Comparison of ENCODE assay signal across 8 mouse cellular contexts in genomic region chr7:116333713-116334668, GRCm38 (mm10). TPM values are rescaled to one million over a fixed set of nuclear protein-coding genes. Genes with fewer than 3 reads are reported as not detected.
DNase-seq lines count a peak whose midpoint lies in the region; ATAC-seq and TF ChIP-seq lines count a peak whose summit lies in the region.

Rps13 (minus strand) TSS chr7:116334195.

- no peak for TF ChIP-seq CTCF in lung, postnatal 0 days (IDR thresholded peaks at IDR 0.05)

- DNase-seq in MEL-GATA-1-ER (ENCODE audit: extremely low read depth, low read depth): peak; percentile 85
- peak; percentile 96 for DNase-seq in cerebellum, adult 8-10 months
- peak; percentile 97 for DNase-seq in hindbrain, embryonic 10.5 days (ENCODE audit: low spot score)
- peak; percentile 98 for DNase-seq in layer of hippocampus, adult 9-11 months
- DNase-seq in lung, postnatal 0 days (ENCODE audit: low spot score): peak; percentile 99
- DNase-seq in ovary, postnatal 14 days (ENCODE audit: low spot score): peak; percentile 94
- peak; percentile 98 for DNase-seq in thymus, postnatal 14 days

- H3K9ac ChIP-seq in lung, postnatal 0 days (replicated peaks; ENCODE audit: low read depth): peak within 1 kb of the TSS; percentile 96

- WGBS in hindbrain, embryonic 10.5 days: under 1% methylated on average over 78 of the region's 78 CpGs
- under 1% methylated on average over 77 of the region's 78 CpGs for WGBS in lung, postnatal 0 days

- H3K4me1 ChIP-seq in hindbrain, embryonic 10.5 days (replicated peaks): peaks cover 11% of the 10 kb centered on the region
- peaks cover 5% of the 10 kb centered on the region for H3K4me1 ChIP-seq in lung, postnatal 0 days (ENCODE audit: insufficient read depth, low read depth, low read length)

- H3K9me3 ChIP-seq in hindbrain, embryonic 10.5 days: no peaks in the 10 kb centered on the region
- H3K9me3 ChIP-seq in lung, postnatal 0 days (ENCODE audit: low read length): no peaks in the 10 kb centered on the region

- H3K4me2 ChIP-seq in lung, postnatal 0 days (replicated peaks; ENCODE audit: low read depth, low read length): peak within 1 kb of the TSS; percentile 82

- ATAC-seq in frontal cortex, adult (ENCODE audit: low TSS enrichment): peak; percentile 97
- ATAC-seq in lung, postnatal 0 days: peak; percentile 99

- H3K36me3 ChIP-seq in hindbrain, embryonic 10.5 days: peaks cover 50% of the 10 kb centered on the region
- H3K36me3 ChIP-seq in lung, postnatal 0 days (ENCODE audit: insufficient read depth, low read length): peaks cover 6% of the 10 kb centered on the region

- no peak for TF ChIP-seq EP300 in lung, postnatal 0 days (IDR thresholded peaks at IDR 0.05)

- no peaks in the 10 kb centered on the region for H3K27me3 ChIP-seq in hindbrain, embryonic 10.5 days (ENCODE audit: insufficient read depth, poor library complexity, severe bottlenecking)
- H3K27me3 ChIP-seq in lung, postnatal 0 days (replicated peaks; ENCODE audit: insufficient read depth, low read length): no peaks in the 10 kb centered on the region

- H3K27ac ChIP-seq in hindbrain, embryonic 10.5 days: peak within 1 kb of the TSS; percentile 95
- peak within 1 kb of the TSS; percentile 86 for H3K27ac ChIP-seq in lung, postnatal 0 days (ENCODE audit: low read length)

- H3K4me3 ChIP-seq in hindbrain, embryonic 10.5 days: peak within 1 kb of the TSS; percentile 91
- peak within 1 kb of the TSS; percentile 87 for H3K4me3 ChIP-seq in lung, postnatal 0 days (ENCODE audit: low read depth, low read length)

RNA-seq across cellular contexts. Expression of gene Rps13, which starts in this region (rescaled TPM):
- polyA plus RNA-seq in hindbrain, embryonic 10.5 days (2016; fragmentation: Nextera tagmentation; extraction: Ambion mirVana): 814 and 844 TPM in 2 replicates
- polyA plus RNA-seq in lung, postnatal 0 days (2015; fragmentation: Nextera tagmentation; extraction: Ambion mirVana): 435 and 500 TPM in 2 replicates

Comparison
In these comparisons a context has a peak if more than half of its experiments do, and no peak if none do; other contexts are left out.
1. Peak in every context shown above with its lines: DNase-seq, ATAC-seq, H3K4me3 ChIP-seq and H3K27ac ChIP-seq.